In genomic region chr10:29281736-29282135, GRCm38 (mm10) we compare ENCODE assay signal across 15 mouse cellular contexts.
"Had no signal": no experiment of that assay in that cellular context is flagged by ENCODE, and none has a peak within 500 bp of the region (broad histone marks: within the 10 kb centered on the region; RNA-seq: fewer than 3 reads in every experiment).

No protein-coding gene starts in this region.

- H3K36me3 ChIP-seq: intestine, embryonic 15.5 days; limb, embryonic 13.5 days; lung, embryonic 15.5 days; midbrain, embryonic 12.5 days had no signal

- DNase-seq: kidney, adult 8-10 months; kidney, postnatal 10 days; kidney, postnatal 4 days; left cerebral cortex, postnatal 4 days; right cerebral cortex, adult 18-20 months; right cerebral cortex, postnatal 25 days; thymus, adult 18-20 months; thymus, postnatal 14 days had no signal

- H3K4me3 ChIP-seq: intestine, embryonic 15.5 days; layer of hippocampus, adult 2 months; limb, embryonic 13.5 days; lung, embryonic 15.5 days; midbrain, embryonic 12.5 days had no signal

- H3K27ac ChIP-seq: intestine, embryonic 15.5 days; layer of hippocampus, adult 2 months; limb, embryonic 13.5 days; liver, embryonic 14.5 days; lung, embryonic 15.5 days; midbrain, embryonic 12.5 days had no signal

- H3K4me1 ChIP-seq: intestine, embryonic 15.5 days; limb, embryonic 13.5 days; midbrain, embryonic 12.5 days had no signal

- ATAC-seq: intestine, embryonic 15.5 days; midbrain, embryonic 16.5 days had no signal

- H3K27me3 ChIP-seq: intestine, embryonic 15.5 days; limb, embryonic 13.5 days; lung, embryonic 15.5 days; midbrain, embryonic 12.5 days had no signal
